ENCODE assay signal across 15 mouse cellular contexts in the genomic region with DNA sequence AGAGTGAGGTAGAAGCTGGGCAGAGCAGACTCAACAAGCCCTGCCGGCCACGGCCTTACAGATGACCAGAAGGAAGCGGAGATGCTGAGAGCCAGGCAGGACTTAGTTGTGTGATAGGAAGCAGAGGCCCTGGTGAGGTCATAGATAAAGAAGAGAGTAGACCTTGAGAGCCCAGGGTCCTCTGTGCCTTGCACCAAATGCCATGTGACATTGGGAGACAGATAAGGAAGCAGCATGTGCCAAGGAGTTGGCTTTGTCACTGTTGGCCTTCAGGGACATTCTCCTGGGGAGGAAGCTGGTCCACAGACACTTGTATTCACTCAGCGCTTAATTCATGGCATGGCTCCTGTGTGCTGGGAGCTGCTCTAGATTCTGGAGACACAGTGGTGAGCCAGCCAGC. TPM values are rescaled to one million over a fixed set of nuclear protein-coding genes. Genes with fewer than 3 reads are reported as not detected.
DNase-seq lines count a peak whose midpoint lies in the region; ATAC-seq lines count a peak whose summit lies in the region.
"Had no signal": no experiment of that assay in that cellular context is flagged by ENCODE, and none has a peak within 500 bp of the region (broad histone marks: within the 10 kb centered on the region; RNA-seq: fewer than 3 reads in every experiment).

No protein-coding gene starts in this region.

- peaks cover 52% of the 10 kb centered on the region for H3K4me1 ChIP-seq in forebrain, embryonic 13.5 days

- WGBS in forebrain, embryonic 13.5 days = 93% methylated on average over 4 of the region's 4 CpGs

- DNase-seq in cerebellum, postnatal 25 days = peak; percentile 41 to 55
- DNase-seq in ovary, adult 18-20 months (ENCODE audit: low spot score) = peak; percentile 47
- no peak for DNase-seq in ovary, postnatal 36 days (ENCODE audit: low spot score)
- DNase-seq in heart, postnatal 10 days = peak; percentile 41 to 58
- no peak for DNase-seq in layer of hippocampus, postnatal 25 days (ENCODE audit: extremely low spot score in 1 of 2, low spot score in 1 of 2)
- DNase-seq in layer of hippocampus, adult 8-10 months (ENCODE audit: low spot score in 2 of 2) = no peak
- DNase-seq: cerebellum, adult 9-11 months; gastrocnemius, postnatal 14 days; kidney, postnatal 36 days; lung, adult 18-20 months had no signal

- H3K27me3 ChIP-seq in forebrain, embryonic 13.5 days = no peaks in the 10 kb centered on the region

- H3K4me2 ChIP-seq in forebrain, embryonic 13.5 days = no peak overlapping the region

- H3K9me3 ChIP-seq in forebrain, embryonic 13.5 days (replicated peaks) = no peaks in the 10 kb centered on the region

- no peak overlapping the region for H3K9ac ChIP-seq in forebrain, embryonic 13.5 days

- H3K36me3 ChIP-seq in forebrain, embryonic 13.5 days (ENCODE audit: poor library complexity, severe bottlenecking) = peaks cover 28% of the 10 kb centered on the region

- H3K4me3 ChIP-seq in forebrain, embryonic 13.5 days = no peak overlapping the region

- H3K27ac ChIP-seq in forebrain, embryonic 13.5 days = no peak overlapping the region

- intact Hi-C loops in heart, postnatal 10 days (cut with DNase I) = no loop called here

- no peak for ATAC-seq in cerebellum, adult (ENCODE audit: insufficient number of reproducible peaks, low FRiP score, low TSS enrichment)
- ATAC-seq in forebrain, embryonic 13.5 days = no peak
- ATAC-seq: forebrain, embryonic 16.5 days; inflammation-experienced regulatory T-cells, adult 6 months had no signal

RNA-seq across cellular contexts. Expression of gene Akt2, which starts 17.9 kb away (rescaled TPM):
- total RNA-seq in heart, postnatal 10 days (2021) = 100 to 1,000 TPM; 171 to 174 TPM
- total RNA-seq in layer of hippocampus, postnatal 25 days (2021) = 100 to 1,000 TPM in 1 of 2 experiments, 10 to 100 TPM in 1; 93.8 to 122 TPM
- total RNA-seq in layer of hippocampus, adult 8-10 months (2022) = 100 to 1,000 TPM in 2 of 4 experiments, 10 to 100 TPM in 2; 72.2 to 109 (median 97.5) TPM
- 75.2 and 82.2 TPM in 2 replicates for polyA plus RNA-seq in forebrain, embryonic 13.5 days (2015; fragmentation: Nextera tagmentation; extraction: Ambion mirVana)

RNA-seq across cellular contexts. Expression of gene Ttc9b, which starts 44.4 kb away (rescaled TPM):
- total RNA-seq in heart, postnatal 10 days (2021) = not detected
- 10 to 100 TPM; 55.0 to 59.8 TPM for total RNA-seq in layer of hippocampus, postnatal 25 days (2021)
- total RNA-seq in layer of hippocampus, adult 8-10 months (2022) = 10 to 100 TPM; 37.0 to 42.0 (median 41.1) TPM
- polyA plus RNA-seq in forebrain, embryonic 13.5 days (2015; fragmentation: Nextera tagmentation; extraction: Ambion mirVana) = 37.3 and 42.7 TPM in 2 replicates
- total RNA-seq: gastrocnemius, postnatal 14 days had no signal
- polyA plus RNA-seq: inflammation-experienced regulatory T-cells, adult 6 months; spleen, adult 2 months had no signal

RNA-seq across cellular contexts. Expression of gene 2310022A10Rik, which starts 56.3 kb away (rescaled TPM):
- 10 to 100 TPM; 60.3 to 65.0 TPM for total RNA-seq in heart, postnatal 10 days (2021)
- total RNA-seq in layer of hippocampus, postnatal 25 days (2021) = 10 to 100 TPM; 23.5 to 24.2 TPM
- 10 to 100 TPM; 25.9 to 34.2 (median 29.8) TPM for total RNA-seq in layer of hippocampus, adult 8-10 months (2022)
- polyA plus RNA-seq in forebrain, embryonic 13.5 days (2015; fragmentation: Nextera tagmentation; extraction: Ambion mirVana) = 35.1 and 36.5 TPM in 2 replicates

RNA-seq across cellular contexts. Expression of gene Pld3, which starts 56.3 kb away (rescaled TPM):
- 10 to 100 TPM; 32.5 to 35.1 TPM for total RNA-seq in heart, postnatal 10 days (2021)
- 100 to 1,000 TPM; 625 to 635 TPM for total RNA-seq in layer of hippocampus, postnatal 25 days (2021)
- total RNA-seq in layer of hippocampus, adult 8-10 months (2022) = 100 to 1,000 TPM; 559 to 594 (median 575) TPM
- polyA plus RNA-seq in forebrain, embryonic 13.5 days (2015; fragmentation: Nextera tagmentation; extraction: Ambion mirVana) = 68.2 and 72.8 TPM in 2 replicates

Comparison
In these comparisons a context has a peak if more than half of its experiments do, and no peak if none do; other contexts are left out.
1. DNase-seq: peak in cerebellum, postnatal 25 days (2 of 2), ovary, adult 18-20 months (single experiment) and heart, postnatal 10 days (2 of 2); none in ovary, postnatal 36 days (single experiment), layer of hippocampus, postnatal 25 days (0 of 2) and layer of hippocampus, adult 8-10 months (0 of 2).
2. RNA of gene Ttc9b, which starts 44.4 kb away (total RNA-seq): 55.0 to 59.8 TPM in layer of hippocampus, postnatal 25 days and 37.0 to 42.0 TPM in layer of hippocampus, adult 8-10 months; not detected in heart, postnatal 10 days; every median in the first group is over 10 times any median in the second.